Mouse (Mus musculus): ENCODE results near the gene Lnpep.
"Not testable (repeated sequence)": the region's sequence is repeated elsewhere in the genome, so short reads cannot be mapped to it uniquely, and the experiment has no call there.

The Lnpep gene

GRCm38 (mm10) chr17:17624957-17625586, at the start of gene Lnpep:
TSS of gene Lnpep (minus strand) at chr17:17625050.
- DNase-seq (ENCODE audit: low read depth, low spot score) = peak; percentile 96

- DNase-seq (ENCODE audit: low read depth, low spot score) = no peak
Measured at GRCm38 (mm10) chr17:17655829-17656176, 31.0 kb upstream of the Lnpep start.

DNA sequence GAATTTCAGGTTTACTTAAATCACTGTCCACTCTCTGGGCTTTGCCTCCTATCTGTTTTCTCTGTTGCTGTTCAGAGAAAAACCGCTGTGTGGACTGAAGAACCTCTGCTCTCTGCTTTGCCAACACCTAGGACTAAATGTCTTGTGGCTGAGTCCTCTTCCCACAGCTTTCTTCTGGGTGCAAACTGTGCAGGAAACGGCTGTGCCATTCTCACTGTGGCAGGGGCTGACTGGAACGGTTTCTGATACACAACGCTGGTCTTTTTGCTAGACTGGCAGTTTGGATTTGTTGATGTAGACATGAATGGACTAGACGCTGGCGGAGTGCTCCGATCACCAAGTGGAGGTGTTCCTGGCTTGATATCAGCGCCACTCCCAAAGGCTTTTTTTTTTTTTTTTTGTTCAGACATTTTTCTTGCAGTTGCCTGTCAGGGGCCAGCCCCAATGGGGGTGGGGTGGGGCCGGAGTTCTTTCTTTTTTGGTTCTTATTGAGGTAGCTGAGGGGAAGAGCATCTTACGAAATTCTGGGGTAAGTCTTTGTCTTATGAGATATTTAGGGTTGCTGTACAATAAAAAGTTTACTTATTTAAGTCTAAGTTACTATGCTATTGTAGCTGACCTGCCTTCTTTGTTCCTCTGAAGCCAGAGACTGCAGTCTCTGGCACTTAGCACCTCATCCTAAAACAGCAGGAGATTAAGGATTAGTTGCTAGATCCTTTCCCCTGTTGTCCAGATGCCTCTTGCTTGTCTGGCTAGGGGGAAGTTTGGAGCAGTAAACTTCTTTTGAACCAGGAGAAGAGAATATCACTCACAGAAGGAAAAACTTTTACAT, 30.4 kb upstream of the Lnpep start:
- no peak for DNase-seq (ENCODE audit: low read depth, low spot score)

GRCm38 (mm10) chr17:17652570-17652969, 27.7 kb upstream of the Lnpep start:
- no peak for DNase-seq (ENCODE audit: low read depth, low spot score)

DNA sequence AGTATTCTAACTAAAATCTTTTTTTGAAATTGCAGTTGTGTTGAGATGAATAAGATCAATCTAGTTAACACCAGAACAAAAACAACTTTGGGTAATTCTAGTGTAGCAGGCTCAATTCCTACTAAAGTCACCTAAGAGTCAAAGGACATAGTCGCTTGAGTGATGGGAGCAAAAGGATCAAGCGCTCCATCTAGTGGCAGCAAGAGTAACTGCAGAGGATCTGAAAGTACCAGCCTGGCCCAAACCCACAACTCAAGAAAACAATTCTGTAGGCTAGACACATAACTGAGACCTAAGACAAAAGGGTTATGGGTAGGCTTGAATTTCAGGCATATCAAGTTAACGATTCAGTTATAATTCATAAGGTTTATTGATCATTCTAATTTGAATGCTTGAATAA, 20.9 kb upstream of the Lnpep start:
- DNase-seq (ENCODE audit: low read depth, low spot score) = peak; percentile 68

- no peak for DNase-seq (ENCODE audit: low read depth, low spot score)
Measured at GRCm38 (mm10) chr17:17637387-17637786, 12.5 kb upstream of the Lnpep start.

GRCm38 (mm10) chr17:17636147-17636546, 11.3 kb upstream of the Lnpep start:
- no peak for DNase-seq (ENCODE audit: low read depth, low spot score)

DNA sequence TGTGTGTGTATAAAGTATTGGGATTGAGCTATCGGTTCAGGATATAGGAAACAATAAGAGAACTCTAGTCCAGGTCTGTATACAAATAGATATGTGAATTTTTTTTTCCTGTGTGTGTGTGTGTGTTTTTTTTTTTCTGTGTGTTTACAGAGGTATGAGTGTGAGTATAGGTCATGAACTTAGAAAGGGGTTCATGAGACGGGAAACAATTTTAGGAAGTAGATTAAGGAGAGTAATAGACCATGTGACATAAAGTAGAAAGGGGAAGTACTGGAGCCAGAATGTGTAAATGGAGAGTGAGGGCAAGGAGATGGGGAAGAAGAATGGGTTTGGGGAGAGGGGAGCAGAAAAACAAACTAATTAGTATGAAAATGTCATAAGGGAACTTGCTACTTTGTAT, 9.2 kb upstream of the Lnpep start:
- peak; percentile 38 for DNase-seq (ENCODE audit: low read depth, low spot score)

GRCm38 (mm10) chr17:17631985-17632384, 7.1 kb upstream of the Lnpep start:
- DNase-seq (ENCODE audit: low read depth, low spot score) = no peak

GRCm38 (mm10) chr17:17628237-17628879, 3.5 kb upstream of the Lnpep start:
- not testable (repeated sequence) for DNase-seq (ENCODE audit: low read depth, low spot score)

- no peak for DNase-seq (ENCODE audit: low read depth, low spot score)
Measured at GRCm38 (mm10) chr17:17627558-17627957, 2.7 kb upstream of the Lnpep start.

- DNase-seq (ENCODE audit: low read depth, low spot score) = peak; percentile 71
Measured at GRCm38 (mm10) chr17:17625887-17626679, 1.2 kb upstream of the Lnpep start.

DNA sequence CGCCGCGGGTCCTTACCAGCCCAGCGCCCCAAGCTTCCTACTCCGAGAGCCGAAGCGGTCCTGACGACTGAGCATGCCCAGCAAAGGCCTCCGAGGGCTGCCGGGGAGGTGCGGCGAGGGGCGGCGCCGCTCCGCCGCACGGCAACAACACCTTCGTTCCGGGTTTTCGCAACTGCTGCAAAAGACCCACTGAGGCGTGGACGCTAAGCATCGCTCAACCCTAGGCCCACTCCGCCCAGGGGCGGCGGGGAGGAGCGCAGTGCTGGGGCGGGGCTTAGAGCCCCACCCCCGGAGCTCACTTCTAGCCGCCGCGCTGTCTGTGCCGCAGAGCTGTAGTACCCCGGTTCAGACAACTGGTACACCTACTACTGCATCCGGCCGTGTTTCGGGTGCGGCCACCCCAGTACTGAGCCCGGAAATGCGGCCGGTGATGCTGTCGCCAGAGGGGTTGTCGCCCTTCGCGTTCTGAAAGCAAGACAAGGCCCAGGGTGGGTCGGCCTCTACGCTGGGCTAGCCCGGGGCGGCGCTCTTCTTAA, 361 bp downstream of the Lnpep start:
- peak; percentile 98 for DNase-seq (ENCODE audit: low read depth, low spot score)

DNA sequence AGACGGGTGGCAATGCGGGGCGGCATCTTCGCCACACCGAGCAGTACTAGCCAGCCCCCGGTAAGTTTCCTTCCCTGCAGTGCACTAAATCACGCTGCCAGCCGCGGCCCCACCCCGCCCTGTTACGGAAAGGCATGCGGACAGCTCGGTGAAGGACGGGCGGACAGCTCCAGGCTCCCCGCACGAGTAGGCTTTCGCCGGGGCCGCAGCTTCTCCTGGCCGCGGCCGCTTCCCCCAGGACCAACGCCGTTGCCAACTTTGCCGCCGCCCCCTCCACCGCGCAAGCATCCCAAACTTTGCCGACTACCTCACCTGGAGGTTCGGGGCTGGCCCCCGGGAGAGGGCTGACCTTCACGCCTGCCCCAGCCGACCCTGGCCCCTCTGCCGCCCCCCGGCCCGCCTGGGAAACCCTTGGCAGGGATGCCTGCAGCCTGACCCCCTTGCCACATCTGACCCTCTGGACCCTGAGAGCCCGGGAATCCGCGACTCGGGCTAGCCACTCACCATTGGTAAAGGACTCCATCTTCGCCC, 895 bp downstream of the Lnpep start:
- DNase-seq (ENCODE audit: low read depth, low spot score) = peak; percentile 77

GRCm38 (mm10) chr17:17623221-17623889, 1.5 kb downstream of the Lnpep start:
- DNase-seq (ENCODE audit: low read depth, low spot score) = no peak

DNA sequence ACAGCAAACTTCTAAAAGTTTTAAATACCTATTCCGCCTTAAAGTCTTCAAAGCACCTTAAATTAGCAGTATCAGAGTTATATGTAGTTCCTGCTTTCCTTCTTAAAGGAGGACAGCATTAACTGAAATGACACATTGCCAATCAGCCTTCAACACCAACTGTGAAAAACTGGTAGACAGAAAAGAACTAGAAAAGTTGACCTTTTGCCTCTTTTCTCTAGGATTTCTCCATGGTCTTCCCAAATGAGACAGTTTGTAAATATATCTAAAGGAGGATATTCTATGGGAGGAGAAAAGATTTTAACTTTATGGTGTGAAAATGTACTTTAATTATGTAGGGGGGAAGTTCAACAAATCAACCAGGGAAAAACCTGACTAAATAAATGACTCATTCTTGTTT, 2.3 kb downstream of the Lnpep start:
- no peak for DNase-seq (ENCODE audit: low read depth, low spot score)

DNA sequence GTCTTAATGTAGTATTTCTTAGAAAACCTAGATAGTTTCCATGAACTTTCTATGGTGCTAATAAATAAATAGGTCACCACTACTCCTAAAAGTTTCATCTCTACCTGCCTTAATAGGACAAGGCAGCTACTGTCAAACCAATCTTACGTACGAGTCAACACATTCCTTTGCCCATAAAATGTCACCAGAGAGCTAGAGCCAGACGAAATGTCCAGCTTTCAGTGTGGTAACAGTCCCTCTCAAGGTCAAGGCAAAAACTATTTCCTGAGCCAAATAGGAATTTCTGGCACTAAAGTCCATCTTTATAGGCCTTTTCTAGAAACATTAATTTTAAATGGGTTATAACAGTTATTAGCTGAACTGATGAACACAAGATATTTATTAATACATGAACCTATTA, 3.3 kb downstream of the Lnpep start:
- DNase-seq (ENCODE audit: low read depth, low spot score) = no peak

- DNase-seq (ENCODE audit: low read depth, low spot score) = no peak
Measured at GRCm38 (mm10) chr17:17618463-17618862, 6.4 kb downstream of the Lnpep start.

GRCm38 (mm10) chr17:17617440-17618204, 7.2 kb downstream of the Lnpep start:
- peak; percentile 19 for DNase-seq (ENCODE audit: low read depth, low spot score)

DNA sequence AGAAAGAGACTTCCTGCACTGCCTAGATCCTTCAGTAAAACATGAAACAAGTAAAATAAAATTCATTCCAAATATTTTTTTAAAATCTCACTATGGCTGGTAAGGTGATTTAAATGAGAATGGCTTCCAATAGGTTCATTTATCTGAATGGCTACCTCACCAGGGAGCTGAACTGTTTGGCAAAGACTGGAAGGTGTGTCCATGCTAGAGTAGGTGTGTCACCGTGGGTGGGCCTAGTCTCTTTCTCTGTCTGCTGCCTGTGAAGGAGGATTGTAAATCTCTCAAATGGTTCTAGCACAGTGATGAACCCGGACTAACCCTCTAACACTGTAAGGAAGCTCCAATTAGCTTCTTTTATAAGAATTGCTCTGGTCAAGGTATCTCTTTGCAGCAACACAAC, 12.5 kb downstream of the Lnpep start:
- no peak for DNase-seq (ENCODE audit: low read depth, low spot score)
